Mouse (Mus musculus): ENCODE measurements around the gene Stoml1.

Gene Stoml1

GRCm38 (mm10) chr9:58303115-58303514 is 50.2 kb downstream of the Stoml1 start:
- no peak for DNase-seq (ENCODE audit: low spot score)

DNA sequence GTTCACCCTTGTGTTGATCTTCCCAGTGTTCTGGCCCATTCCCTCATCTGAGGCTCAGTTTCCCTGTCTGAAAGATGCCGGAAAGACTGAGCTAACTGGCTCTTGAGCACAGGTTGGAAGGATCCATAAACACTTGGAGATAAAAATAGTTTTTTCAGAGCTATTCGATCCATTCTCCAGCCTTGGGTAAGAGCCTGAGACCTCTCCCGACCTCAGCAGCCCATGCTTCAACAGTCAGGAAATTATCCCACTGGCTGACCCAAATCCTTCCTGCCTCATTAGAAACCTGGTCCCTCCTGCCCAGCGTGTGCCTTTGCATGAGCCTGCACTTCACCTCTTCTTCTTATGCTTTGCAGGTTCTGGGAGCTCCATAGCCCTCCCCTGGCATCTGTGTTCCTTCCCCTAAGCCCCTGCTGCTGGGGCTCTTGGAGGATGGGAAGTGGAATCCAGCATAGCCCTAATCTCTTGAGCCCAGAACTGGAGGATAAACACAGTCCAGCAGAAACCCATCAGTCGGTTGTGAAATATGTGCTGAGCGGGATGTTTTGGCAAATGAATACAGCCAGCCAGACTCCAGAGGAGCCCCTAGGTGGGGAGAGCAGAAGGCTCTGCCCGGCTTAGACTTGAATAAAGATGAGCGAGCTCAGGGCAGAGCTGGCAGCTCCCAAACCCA is 50.8 kb downstream of the Stoml1 start:
- DNase-seq (ENCODE audit: low spot score) = no peak

- DNase-seq (ENCODE audit: low spot score) = no peak
These were observed 52.7 kb downstream of the Stoml1 start for GRCm38 (mm10) chr9:58305686-58306085.

GRCm38 (mm10) chr9:58308395-58308794 is 55.4 kb downstream of the Stoml1 start:
- no peak for DNase-seq (ENCODE audit: low spot score)

- DNase-seq (ENCODE audit: low spot score) = no peak
These were observed 57.2 kb downstream of the Stoml1 start for GRCm38 (mm10) chr9:58310043-58310660.

GRCm38 (mm10) chr9:58311191-58311910 is 58.4 kb downstream of the Stoml1 start:
- no peak for DNase-seq (ENCODE audit: low spot score)

All from MN1 (cell line).